9 mouse cellular contexts compared by ENCODE assay signal in the genomic region with DNA sequence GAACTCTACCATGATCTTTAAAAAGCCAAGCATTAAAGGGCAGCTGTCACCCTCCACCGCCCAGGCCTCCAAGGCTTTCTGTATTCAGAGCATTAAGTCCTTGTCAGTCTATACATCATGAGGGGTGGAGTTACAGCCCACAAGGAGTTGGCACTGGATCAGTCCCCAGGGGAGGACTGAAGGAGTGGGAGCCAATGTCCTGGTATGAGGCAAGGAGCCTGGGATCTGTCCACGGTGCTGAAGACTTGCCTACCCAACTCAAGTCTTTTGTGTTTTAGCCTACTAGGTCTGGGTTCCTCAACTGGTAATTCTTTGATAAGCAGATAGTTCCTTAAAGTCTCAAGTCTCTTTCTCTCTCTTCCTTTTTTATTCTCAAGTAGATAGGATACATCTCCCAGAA.
DNase-seq lines count a peak whose midpoint lies in the region; ATAC-seq and TF ChIP-seq lines count a peak whose summit lies in the region.
"Had no signal": no experiment of that assay in that cellular context is flagged by ENCODE, and none has a peak within 500 bp of the region (broad histone marks: within the 10 kb centered on the region; RNA-seq: fewer than 3 reads in every experiment).

No protein-coding gene starts in this region.

- no peaks in the 10 kb centered on the region for H3K36me3 ChIP-seq in intestine, embryonic 14.5 days (ENCODE audit: control insufficient read depth, insufficient read depth, low read length)
- H3K36me3 ChIP-seq in intestine, postnatal 0 days (ENCODE audit: control insufficient read depth, insufficient read depth): no peaks in the 10 kb centered on the region
- H3K36me3 ChIP-seq in MEL (ENCODE audit: control insufficient read depth in 1 of 2, insufficient read depth in 2 of 2, low read length in 2 of 2): no peaks in the 10 kb centered on the region
- H3K36me3 ChIP-seq in embryonic facial prominence, embryonic 11.5 days (replicated peaks; ENCODE audit: control insufficient read depth, insufficient read depth, low read depth, low read length): no peaks in the 10 kb centered on the region
- no peaks in the 10 kb centered on the region for H3K36me3 ChIP-seq in intestine, embryonic 15.5 days
- H3K36me3 ChIP-seq: hindbrain, embryonic 15.5 days had no signal

- H3K79me2 ChIP-seq in MEL (ENCODE audit: control insufficient read depth, insufficient read depth, low read length, poor library complexity): no peaks in the 10 kb centered on the region

- no peak overlapping the region for H3K4me3 ChIP-seq in intestine, embryonic 14.5 days (ENCODE audit: low read depth, low read length)
- H3K4me3 ChIP-seq in intestine, postnatal 0 days (ENCODE audit: low read depth, low read length): no peak overlapping the region
- H3K4me3 ChIP-seq in MEL (ENCODE audit: control insufficient read depth in 1 of 2, insufficient read depth in 1 of 2, low read depth in 2 of 2, low read length in 2 of 2): no peak overlapping the region
- no peak overlapping the region for H3K4me3 ChIP-seq in embryonic facial prominence, embryonic 11.5 days (ENCODE audit: low read depth, low read length)
- H3K4me3 ChIP-seq in intestine, embryonic 15.5 days (replicated peaks): no peak overlapping the region
- H3K4me3 ChIP-seq: hindbrain, embryonic 15.5 days had no signal

- no peaks in the 10 kb centered on the region for H3K27me3 ChIP-seq in intestine, embryonic 14.5 days (replicated peaks; ENCODE audit: control insufficient read depth, insufficient read depth, low read length)
- H3K27me3 ChIP-seq in intestine, postnatal 0 days (replicated peaks; ENCODE audit: control insufficient read depth, insufficient read depth, low read length): no peaks in the 10 kb centered on the region
- H3K27me3 ChIP-seq in MEL (ENCODE audit: control insufficient read depth in 1 of 2, insufficient read depth in 2 of 2, low read length in 2 of 2): no peaks in the 10 kb centered on the region
- no peaks in the 10 kb centered on the region; the same call in 1 of the 2 replicates for H3K27me3 ChIP-seq in embryonic facial prominence, embryonic 11.5 days (ENCODE audit: control insufficient read depth, insufficient read depth, low read length)
- no peaks in the 10 kb centered on the region for H3K27me3 ChIP-seq in intestine, embryonic 15.5 days (replicated peaks)

- no peak for TF ChIP-seq EP300 in MEL (IDR thresholded peaks at IDR 0.05; ENCODE audit: low read depth in 1 of 2, low read length in 2 of 2)

- H3K4me1 ChIP-seq in intestine, embryonic 14.5 days (replicated peaks; ENCODE audit: control insufficient read depth, insufficient read depth, low read length): no peaks in the 10 kb centered on the region
- no peaks in the 10 kb centered on the region for H3K4me1 ChIP-seq in intestine, postnatal 0 days (replicated peaks; ENCODE audit: control insufficient read depth, insufficient read depth, low read length)
- peaks cover 0 to 7% of the 10 kb centered on the region in 2 experiments; a peak in 1 of 4 replicates for H3K4me1 ChIP-seq in MEL (ENCODE audit: control insufficient read depth in 1 of 2, insufficient read depth in 2 of 2, low read length in 2 of 2)
- no peaks in the 10 kb centered on the region for H3K4me1 ChIP-seq in embryonic facial prominence, embryonic 11.5 days (ENCODE audit: control insufficient read depth, insufficient read depth, low read length)
- H3K4me1 ChIP-seq in intestine, embryonic 15.5 days (replicated peaks): no peaks in the 10 kb centered on the region

- H3K4me2 ChIP-seq in intestine, embryonic 14.5 days (ENCODE audit: low read length): no peak overlapping the region
- H3K4me2 ChIP-seq in intestine, postnatal 0 days (replicated peaks; ENCODE audit: low read depth): no peak overlapping the region
- no peak overlapping the region for H3K4me2 ChIP-seq in embryonic facial prominence, embryonic 11.5 days (ENCODE audit: low read depth, low read length)
- no peak overlapping the region for H3K4me2 ChIP-seq in intestine, embryonic 15.5 days (replicated peaks)
- H3K4me2 ChIP-seq: hindbrain, embryonic 15.5 days had no signal

- DNase-seq in intestine, embryonic 14.5 days (ENCODE audit: low spot score): peak; percentile 86
- DNase-seq in MEL (ENCODE audit: low read depth, low spot score): peak; percentile 95
- peak; percentile 84 for DNase-seq in embryonic facial prominence, embryonic 11.5 days (ENCODE audit: low spot score)
- DNase-seq in lung, postnatal 25 days (ENCODE audit: low spot score): peak; percentile 7
- DNase-seq in frontal cortex, postnatal 10 days (ENCODE audit: low spot score in 2 of 2): no peak
- DNase-seq in cerebellum, adult 9-11 months: no peak

- TF ChIP-seq POLR2A in MEL (IDR thresholded peaks at IDR 0.05; ENCODE audit: control insufficient read depth in 1 of 2, insufficient read depth in 1 of 2, low read depth in 1 of 2, low read length in 2 of 2, poor library complexity in 1 of 2): no peak

- no peak for TF ChIP-seq CTCF in intestine, postnatal 0 days (IDR thresholded peaks at IDR 0.05; ENCODE audit: low read depth)
- TF ChIP-seq CTCF in MEL (IDR thresholded peaks at IDR 0.05 in 2 of 3, conservative IDR thresholded peaks at IDR 0.05 in 1 of 3; ENCODE audit: control insufficient read depth in 1 of 3, insufficient read depth in 1 of 3, low read depth in 2 of 3, low read length in 3 of 3, poor library complexity in 1 of 3, severe bottlenecking in 1 of 3): no peak

- H3K9me3 ChIP-seq in intestine, embryonic 14.5 days (ENCODE audit: control insufficient read depth, low read length): no peaks in the 10 kb centered on the region
- H3K9me3 ChIP-seq in intestine, postnatal 0 days (ENCODE audit: control insufficient read depth): no peaks in the 10 kb centered on the region
- H3K9me3 ChIP-seq in MEL (replicated peaks; ENCODE audit: insufficient read depth, low read length): no peaks in the 10 kb centered on the region
- no peaks in the 10 kb centered on the region for H3K9me3 ChIP-seq in embryonic facial prominence, embryonic 11.5 days (replicated peaks; ENCODE audit: control insufficient read depth, low read length)
- no peaks in the 10 kb centered on the region for H3K9me3 ChIP-seq in intestine, embryonic 15.5 days
- H3K9me3 ChIP-seq: hindbrain, embryonic 15.5 days had no signal

- ATAC-seq in intestine, embryonic 14.5 days (replicated peaks; ENCODE audit: low FRiP score, low TSS enrichment, low read depth): no peak
- no peak for ATAC-seq in intestine, postnatal 0 days
- ATAC-seq in embryonic facial prominence, embryonic 11.5 days (replicated peaks; ENCODE audit: insufficient number of reproducible peaks, low FRiP score, low TSS enrichment, low read depth): 0 out of 2 replicates have a peak, but pooled peaks have one; percentile 29
- no peak for ATAC-seq in intestine, embryonic 15.5 days

- TF ChIP-seq RAD21 in MEL (IDR thresholded peaks at IDR 0.05; ENCODE audit: low read depth, low read length): no peak

- 16% methylated on average over 2 of the region's 2 CpGs for WGBS in intestine, embryonic 14.5 days
- WGBS in intestine, postnatal 0 days: 14% methylated on average over 2 of the region's 2 CpGs
- WGBS in embryonic facial prominence, embryonic 11.5 days: 12% methylated on average over 2 of the region's 2 CpGs
- 15% methylated on average over 2 of the region's 2 CpGs for WGBS in intestine, embryonic 15.5 days

- no peak overlapping the region for H3K27ac ChIP-seq in intestine, embryonic 14.5 days (ENCODE audit: low read depth)
- no peak overlapping the region for H3K27ac ChIP-seq in intestine, postnatal 0 days (ENCODE audit: low read depth, low read length)
- no peak overlapping the region for H3K27ac ChIP-seq in MEL (ENCODE audit: control insufficient read depth, low read depth, low read length)
- no peak overlapping the region for H3K27ac ChIP-seq in embryonic facial prominence, embryonic 11.5 days (replicated peaks; ENCODE audit: low read depth, low read length)
- no peak overlapping the region for H3K27ac ChIP-seq in intestine, embryonic 15.5 days
- H3K27ac ChIP-seq: hindbrain, embryonic 15.5 days had no signal

- no peak overlapping the region for H3K9ac ChIP-seq in intestine, embryonic 14.5 days (ENCODE audit: low read length)
- no peak overlapping the region for H3K9ac ChIP-seq in intestine, postnatal 0 days (ENCODE audit: low read depth, low read length)
- no peak overlapping the region for H3K9ac ChIP-seq in MEL (ENCODE audit: control insufficient read depth, low read depth, low read length, poor library complexity, severe bottlenecking)
- no peak overlapping the region for H3K9ac ChIP-seq in embryonic facial prominence, embryonic 11.5 days (replicated peaks; ENCODE audit: low read length)
- no peak overlapping the region for H3K9ac ChIP-seq in intestine, embryonic 15.5 days
- H3K9ac ChIP-seq: hindbrain, embryonic 15.5 days had no signal

TF ChIP-seq in MEL, 35 proteins besides CTCF, POLR2A, EP300 and RAD21 (continues in another document):
- TF ChIP-seq E2F4 (IDR thresholded peaks at IDR 0.05; ENCODE audit: borderline replicate concordance, low read depth, low read length): no peak
- no peak for TF ChIP-seq USF1 (IDR thresholded peaks at IDR 0.05; ENCODE audit: low read depth, low read length)
- TF ChIP-seq UBTF (IDR thresholded peaks at IDR 0.05; ENCODE audit: borderline replicate concordance, insufficient read depth, low read depth, low read length): no peak
- TF ChIP-seq MEF2A (IDR thresholded peaks at IDR 0.05; ENCODE audit: extremely low read depth, insufficient replicate concordance, low read depth, low read length, poor library complexity, severe bottlenecking): no peak
- no peak for TF ChIP-seq ELF1 (IDR thresholded peaks at IDR 0.05; ENCODE audit: low read depth, low read length)
- peak; percentile 16; the same call in 1 of the 2 replicates for TF ChIP-seq SMC3 (IDR thresholded peaks at IDR 0.05; ENCODE audit: low read depth, low read length)
- TF ChIP-seq ZNF384 (IDR thresholded peaks at IDR 0.05; ENCODE audit: low read depth, low read length): no peak
- no peak for TF ChIP-seq CHD1 (IDR thresholded peaks at IDR 0.05; ENCODE audit: low read depth, low read length)
- no peak for TF ChIP-seq NELFE (IDR thresholded peaks at IDR 0.05; ENCODE audit: low read depth, low read length)
- no peak for TF ChIP-seq KAT2A (conservative IDR thresholded peaks at IDR 0.05; ENCODE audit: low read depth, low read length)
- TF ChIP-seq NRF1 (IDR thresholded peaks at IDR 0.05; ENCODE audit: insufficient read depth, low read depth, low read length, poor library complexity, severe bottlenecking): no peak
- 0 out of 2 replicates have a peak, but pooled peaks have one; percentile 16 for TF ChIP-seq TBP (IDR thresholded peaks at IDR 0.05; ENCODE audit: low read depth, low read length)
- no peak for TF ChIP-seq GABPA (IDR thresholded peaks at IDR 0.05; ENCODE audit: low read depth, low read length)
- TF ChIP-seq MAFK (IDR thresholded peaks at IDR 0.05; ENCODE audit: borderline replicate concordance, low read depth, low read length): no peak
- peak; percentile 93 for TF ChIP-seq SIN3A (IDR thresholded peaks at IDR 0.05; ENCODE audit: low read length)
- TF ChIP-seq MYB (IDR thresholded peaks at IDR 0.05; ENCODE audit: low read depth, low read length): no peak
- TF ChIP-seq HCFC1 (IDR thresholded peaks at IDR 0.05; ENCODE audit: low read depth, low read length): 0 out of 2 replicates have a peak, but pooled peaks have one; percentile 28

Comparison
In these comparisons a context has a peak if more than half of its experiments do, and no peak if none do; other contexts are left out.
1. DNase-seq: peak in intestine, embryonic 14.5 days (single experiment), MEL (single experiment), embryonic facial prominence, embryonic 11.5 days (single experiment) and lung, postnatal 25 days (single experiment); none in frontal cortex, postnatal 10 days (0 of 2) and cerebellum, adult 9-11 months (single experiment).